Mouse (Mus musculus) embryonic fibroblast, embryonic 13.5 days (primary cell): Measurements from ENCODE around the gene D630003M21Rik.

ENCODE experiments used
- CTCF ChIP-seq: IDR thresholded peaks from 2 replicates; pipeline ENCODE4 v1.5.1; 2011; ENCODE audit warnings: mild to moderate bottlenecking, control low read depth, low read length, moderate library complexity, borderline replicate concordance; ENCODE audit not compliant: insufficient read depth
- POLR2A ChIP-seq: IDR thresholded peaks from 2 replicates; pipeline ENCODE4 v1.6.1; 2011; ENCODE audit warnings: low read depth, mild to moderate bottlenecking, control low read depth, low read length, moderate library complexity

DNA sequence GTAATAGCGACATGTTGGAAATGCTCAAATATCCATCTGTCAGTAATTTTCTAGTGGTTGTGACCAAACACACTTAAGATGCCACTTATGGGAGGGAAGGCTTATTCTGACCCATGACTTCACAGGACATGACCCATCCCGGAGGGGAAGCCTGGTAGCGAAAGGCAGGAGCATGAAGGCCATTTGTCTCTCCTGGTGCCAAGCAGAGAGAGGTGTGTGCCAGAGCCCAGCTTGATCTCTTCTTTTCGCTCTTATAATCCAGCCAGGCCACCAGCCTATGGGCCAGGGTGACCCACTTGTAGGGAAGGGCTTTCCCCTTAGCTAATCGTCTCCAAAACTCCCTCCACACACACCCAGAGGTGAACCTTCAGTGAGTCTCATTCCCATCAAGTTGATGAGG is 9.1 kb upstream of the D630003M21Rik start:
- TF ChIP-seq CTCF (no peak), POLR2A (no peak)
